Mouse (Mus musculus) kidney, adult 10 weeks (tissue): ENCODE data around the gene Rp9. TPM values are rescaled to one million over a fixed set of nuclear protein-coding genes. Genes with fewer than 3 reads are reported as not detected.

Source experiments
- polyA plus RNA-seq: library from polyadenylated mRNA; stranded (reverse); fragments of 350-450 nt; fragmentation: Illumina TruSeq; extraction: RNeasy Lipid Tissue Mini Kit (QIAGEN cat#74804); gene quantifications from one replicate; pipeline ENCODE4 v1.2.3, GENCODE M21; 2014; ENCODE audit warnings: low read depth, low replicate concordance

Gene Rp9
- 25.8 TPM for polyA plus RNA-seq

GRCm38 (mm10) chr9:22469643-22470042 lies at the start of gene Rp9:
Rp9 (minus strand) TSS chr9:22469743.

GRCm38 (mm10) chr9:22475424-22475868 lies 5.9 kb upstream of the Rp9 start, which contains the start of gene Bbs9:
Bbs9 (plus strand) TSS chr9:22475715.

GRCm38 (mm10) chr9:22453990-22454389 lies 15.6 kb downstream of the Rp9 start, which contains the start of gene Gm17545:
Gm17545 (plus strand) TSS chr9:22454290.

GRCm38 (mm10) chr9:22411002-22411857 lies 58.3 kb downstream of the Rp9 start, which contains the start of gene 9530077C05Rik:
9530077C05Rik (plus strand) TSS chr9:22411513.

GRCm38 (mm10) chr9:22389021-22389476 lies 80.5 kb downstream of the Rp9 start, which contains the start of gene Anln:
Anln (minus strand) TSS chr9:22389188.

Other genes starting within 250 kb of the Rp9 start
- 66.2 TPM for gene Zfp809, start 244.0 kb downstream of the Rp9 start, polyA plus RNA-seq
- gene Zfp599, start 209.8 kb downstream of the Rp9 start, polyA plus RNA-seq: 0.97 TPM
- gene Zfp810, start 162.1 kb downstream of the Rp9 start, polyA plus RNA-seq: 46.8 TPM
- gene Anln, start 80.6 kb downstream of the Rp9 start, polyA plus RNA-seq: 1.2 TPM
- 1.3 TPM for gene 9530077C05Rik, start 58.2 kb downstream of the Rp9 start, polyA plus RNA-seq
- not detected for gene Gm17545, start 15.5 kb downstream of the Rp9 start, polyA plus RNA-seq
- 30.3 TPM for gene Bbs9, start 6.0 kb upstream of the Rp9 start, polyA plus RNA-seq